Mouse (Mus musculus) limb, embryonic 15.5 days (tissue): ENCODE measurements around the gene Wif1. TPM values are rescaled to one million over a fixed set of nuclear protein-coding genes. Genes with fewer than 3 reads are reported as not detected.
A peak's percentile ranks its signal among the peaks of the same experiment; 100 is the strongest.

Experiments
- ATAC-seq: fragments of 200-750 bp; cut with Nextera tagmentation; 2 replicates; pipeline ENCODE4 v1.8.0; 2017; ENCODE audit warnings: low read depth, moderate TSS enrichment; ENCODE audit not compliant: insufficient number of reproducible peaks, low FRiP score, low TSS enrichment
- H3K27ac ChIP-seq: fragments of 300-500 bp; sonication (generic); 2 replicates; pipeline ENCODE4 v1.5.1; 2015; ENCODE audit warnings: moderate library complexity, mild to moderate bottlenecking, inconsistent platforms
- H3K27me3 ChIP-seq: fragments of 300-500 bp; sonication (generic); 2 replicates; pipeline ENCODE4 v1.6.1; 2015; ENCODE audit warnings: inconsistent platforms
- H3K36me3 ChIP-seq: fragments of 300-500 bp; sonication (generic); 2 replicates; pipeline ENCODE4 v1.6.1; 2015; ENCODE audit warnings: inconsistent platforms
- H3K4me1 ChIP-seq: fragments of 300-500 bp; sonication (generic); 2 replicates; pipeline ENCODE4 v1.6.1; 2015; ENCODE audit warnings: inconsistent platforms
- H3K4me2 ChIP-seq: fragments of 300-500 bp; sonication (generic); 2 replicates; pipeline ENCODE4 v1.6.1; 2015; ENCODE audit warnings: mild to moderate bottlenecking, inconsistent platforms
- H3K4me3 ChIP-seq: fragments of 300-500 bp; sonication (generic); 2 replicates; pipeline ENCODE4 v1.5.1; 2015; ENCODE audit warnings: mild to moderate bottlenecking, inconsistent platforms
- H3K9ac ChIP-seq: fragments of 300-500 bp; sonication (generic); 2 replicates; pipeline ENCODE4 v1.6.1; 2015; ENCODE audit warnings: inconsistent platforms
- H3K9me3 ChIP-seq: fragments of 300-500 bp; sonication (generic); 2 replicates; pipeline ENCODE4 v1.6.1; 2016; ENCODE audit warnings: inconsistent platforms
- WGBS: fragments of 180-500 bp; shearing (Covaris S2); methylation state at CpG from one replicate; pipeline ENCODE4 v1.1.7; 2015; 5-methylcytosine and 5-hydroxymethylcytosine counted together
- polyA plus RNA-seq: library from polyadenylated mRNA; unstranded; fragments of >200 nt; fragmentation: Nextera tagmentation; extraction: Ambion mirVana; gene quantifications from 2 replicates; pipeline ENCODE4 v1.2.1, GENCODE M21; 2015

The Wif1 gene
- polyA plus RNA-seq, 1 experiment from 2014 or later = 94.1 TPM

GRCm38 (mm10) chr10:121047440-121047839 lies 13.7 kb downstream of the Wif1 start:
- Histone ChIP-seq H3K27me3 (no peaks in the 10 kb centered on the region), H3K9ac (no peak overlapping the region), H3K27ac (no peak overlapping the region), H3K4me2 (no peak overlapping the region), H3K36me3 (no peaks in the 10 kb centered on the region), H3K9me3 (no peaks in the 10 kb centered on the region), H3K4me1 (no peaks in the 10 kb centered on the region), H3K4me3 (no peak overlapping the region)
- no peak for ATAC-seq
- WGBS = 70% methylated on average over 10 of the region's 10 CpGs

DNA sequence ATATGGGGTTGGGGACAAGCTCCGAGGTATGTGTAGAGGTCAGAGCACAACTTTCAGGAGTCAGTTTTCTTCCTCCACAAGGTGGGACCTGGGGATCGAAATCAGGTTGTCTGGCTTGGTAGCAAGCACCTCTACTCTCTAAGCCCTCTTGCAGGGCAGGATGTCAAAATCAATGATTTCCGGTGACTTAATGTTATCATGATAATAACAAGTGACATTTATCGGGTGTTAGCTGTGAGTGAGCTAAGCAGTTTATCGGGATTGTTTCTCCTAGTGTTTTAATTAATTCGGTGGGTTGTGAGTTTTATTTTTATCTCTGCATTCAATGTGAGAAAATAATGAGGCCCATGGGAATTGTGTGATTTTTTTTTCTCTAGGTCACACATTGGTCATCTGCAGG lies 18.3 kb downstream of the Wif1 start:
- Histone ChIP-seq H3K27ac (no peak overlapping the region), H3K27me3 (no peaks in the 10 kb centered on the region), H3K4me2 (no peak overlapping the region), H3K4me1 (peaks cover 14% of the 10 kb centered on the region), H3K4me3 (no peak overlapping the region), H3K9ac (no peak overlapping the region), H3K9me3 (no peaks in the 10 kb centered on the region), H3K36me3 (no peaks in the 10 kb centered on the region)
- no peak for ATAC-seq
- 78% methylated on average over 6 of the region's 6 CpGs for WGBS

DNA sequence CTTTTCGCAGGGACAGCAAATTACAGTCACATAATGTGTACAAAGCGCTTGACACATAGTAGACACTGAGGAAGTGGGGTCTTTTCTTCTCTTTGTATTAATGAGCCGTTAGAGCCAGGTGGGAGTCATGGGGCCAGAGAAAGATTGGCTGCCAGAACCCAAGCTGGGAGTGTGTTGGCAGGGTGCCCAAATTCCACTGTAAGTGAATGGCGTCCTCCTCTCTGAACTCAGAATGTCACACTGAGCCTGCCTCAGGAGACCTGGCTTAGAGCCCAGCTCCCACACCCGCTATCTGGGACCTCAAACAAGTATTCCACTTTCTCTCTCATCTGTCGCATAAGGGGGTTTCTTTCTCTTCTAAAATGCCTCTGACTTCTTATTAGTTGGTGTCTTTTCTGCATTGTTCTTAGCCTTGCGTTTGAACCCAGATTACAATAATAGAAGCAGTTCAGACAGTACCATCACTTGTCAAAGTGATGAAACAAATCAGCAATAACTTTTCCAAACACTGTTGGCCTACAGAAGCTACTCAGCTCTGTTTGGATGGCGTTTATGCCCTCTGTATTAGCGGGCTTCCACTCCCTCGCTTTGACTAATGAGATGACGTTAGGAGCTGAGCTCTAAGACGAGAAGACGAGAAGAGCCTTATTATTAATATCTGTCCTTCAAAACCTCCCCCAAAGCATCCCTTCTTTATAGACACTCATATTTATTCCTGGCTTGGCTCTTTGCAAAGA lies 21.9 kb downstream of the Wif1 start:
- WGBS = 13% methylated on average over 13 of the region's 13 CpGs
- Histone ChIP-seq H3K4me2 (peak overlapping the region; percentile 6), H3K9me3 (no peaks in the 10 kb centered on the region), H3K4me3 (no peak overlapping the region), H3K27me3 (no peaks in the 10 kb centered on the region), H3K36me3 (no peaks in the 10 kb centered on the region), H3K27ac (peak overlapping the region; percentile 69), H3K9ac (no peak overlapping the region), H3K4me1 (peaks cover 14% of the 10 kb centered on the region)
- peak; percentile 65; the same call in 1 of the 2 replicates for ATAC-seq

GRCm38 (mm10) chr10:121056823-121057222 lies 23.1 kb downstream of the Wif1 start:
- Histone ChIP-seq H3K9me3 (no peaks in the 10 kb centered on the region), H3K9ac (no peak overlapping the region), H3K4me2 (no peak overlapping the region), H3K36me3 (no peaks in the 10 kb centered on the region), H3K4me3 (no peak overlapping the region), H3K27ac (no peak overlapping the region), H3K4me1 (peaks cover 14% of the 10 kb centered on the region), H3K27me3 (no peaks in the 10 kb centered on the region)
- no peak for ATAC-seq
- 74% methylated on average over 6 of the region's 6 CpGs for WGBS

GRCm38 (mm10) chr10:121059043-121060003 lies 25.6 kb downstream of the Wif1 start:
- ATAC-seq = no peak
- WGBS = 70% methylated on average over 23 of the region's 23 CpGs
- peaks cover 14% of the 10 kb centered on the region for H3K4me1 ChIP-seq
- H3K36me3 ChIP-seq = no peaks in the 10 kb centered on the region
- H3K4me2 ChIP-seq = no peak overlapping the region
- H3K4me3 ChIP-seq = no peak overlapping the region
- no peaks in the 10 kb centered on the region for H3K9me3 ChIP-seq
- H3K27ac ChIP-seq = no peak overlapping the region
- no peaks in the 10 kb centered on the region for H3K27me3 ChIP-seq
- no peak overlapping the region for H3K9ac ChIP-seq

GRCm38 (mm10) chr10:121061336-121061835 lies 27.6 kb downstream of the Wif1 start:
- no peak for ATAC-seq
- 78% methylated on average over 5 of the region's 5 CpGs for WGBS
- Histone ChIP-seq H3K9ac (no peak overlapping the region), H3K27ac (no peak overlapping the region), H3K4me1 (peaks cover 4% of the 10 kb centered on the region; the same call in 1 of the 2 replicates), H3K27me3 (no peaks in the 10 kb centered on the region), H3K4me2 (no peak overlapping the region), H3K36me3 (no peaks in the 10 kb centered on the region), H3K4me3 (no peak overlapping the region), H3K9me3 (no peaks in the 10 kb centered on the region)

DNA sequence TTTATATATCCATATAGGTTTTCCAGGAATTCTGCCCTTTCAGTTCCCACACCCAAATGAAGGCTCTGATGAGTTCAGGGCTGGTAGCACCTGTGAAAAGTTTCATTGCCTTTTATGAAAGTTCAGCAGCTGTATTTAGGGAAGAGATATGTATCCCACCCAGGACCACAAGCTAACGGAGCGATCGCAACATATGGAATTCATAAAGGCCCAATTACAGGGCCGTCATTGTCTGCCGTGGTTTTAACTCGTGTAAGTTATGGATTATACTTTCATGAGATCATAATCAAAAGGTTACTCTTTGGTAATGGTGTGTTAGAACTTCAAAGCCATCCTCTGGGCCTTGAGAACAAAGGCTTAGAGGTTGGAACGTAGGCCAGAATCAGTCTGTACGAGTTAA lies 28.9 kb downstream of the Wif1 start:
- no peak overlapping the region for H3K4me2 ChIP-seq

DNA sequence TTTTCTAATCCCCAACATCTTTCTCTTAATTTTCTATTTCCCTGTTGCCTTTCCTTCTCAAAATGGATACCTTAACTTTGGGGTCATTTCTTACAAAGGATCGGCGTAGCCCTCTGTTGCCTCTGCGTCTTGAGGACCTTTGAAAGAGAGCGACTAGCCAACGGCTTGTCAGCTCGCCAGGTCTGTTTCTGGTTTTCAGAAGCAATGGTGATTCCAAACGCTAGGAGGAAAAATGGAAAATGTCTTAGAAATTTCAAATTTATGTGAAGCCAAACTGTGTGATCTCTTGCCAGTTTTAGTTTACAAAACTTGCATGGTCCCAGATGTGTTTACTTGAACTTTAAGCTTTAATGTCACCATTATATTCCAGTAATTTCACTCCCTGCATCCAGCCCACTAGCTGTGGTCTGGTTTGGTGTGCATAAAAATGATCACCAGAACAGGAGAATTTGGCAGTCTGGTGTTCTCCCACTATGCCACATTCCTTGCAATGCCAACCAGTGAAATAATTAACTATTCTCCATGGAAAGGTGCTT lies 33.7 kb downstream of the Wif1 start:
- H3K27me3 ChIP-seq = no peaks in the 10 kb centered on the region
- H3K9ac ChIP-seq = no peak overlapping the region
- H3K36me3 ChIP-seq = no peaks in the 10 kb centered on the region
- H3K27ac ChIP-seq = peak overlapping the region; percentile 54
- no peaks in the 10 kb centered on the region for H3K9me3 ChIP-seq
- peaks cover 6% of the 10 kb centered on the region; the same call in 1 of the 2 replicates for H3K4me1 ChIP-seq
- H3K4me2 ChIP-seq = no peak overlapping the region
- no peak overlapping the region for H3K4me3 ChIP-seq
- no peak for ATAC-seq
- 47% methylated on average over 7 of the region's 7 CpGs for WGBS

More for the DNA sequence above, 28.9 kb downstream of the Wif1 start:
- WGBS = 43% methylated on average over 8 of the region's 8 CpGs
- Histone ChIP-seq H3K27ac (no peak overlapping the region), H3K36me3 (no peaks in the 10 kb centered on the region), H3K4me3 (no peak overlapping the region), H3K27me3 (no peaks in the 10 kb centered on the region), H3K4me1 (peaks cover 3% of the 10 kb centered on the region; the same call in 1 of the 2 replicates), H3K9me3 (no peaks in the 10 kb centered on the region), H3K9ac (no peak overlapping the region)
- no peak for ATAC-seq

GRCm38 (mm10) chr10:121068003-121068402 lies 34.2 kb downstream of the Wif1 start:
- H3K27ac ChIP-seq = peak overlapping the region; percentile 34
- ATAC-seq = no peak
- 57% methylated on average over 1 of the region's 1 CpGs for WGBS

GRCm38 (mm10) chr10:121070742-121071141 lies 37.0 kb downstream of the Wif1 start:
- no peak for ATAC-seq
- no peaks in the 10 kb centered on the region for H3K9me3 ChIP-seq
- 57% methylated on average over 7 of the region's 7 CpGs for WGBS
- no peak overlapping the region for H3K27ac ChIP-seq
- no peak overlapping the region for H3K9ac ChIP-seq
- no peaks in the 10 kb centered on the region for H3K27me3 ChIP-seq
- no peaks in the 10 kb centered on the region for H3K36me3 ChIP-seq
- no peak overlapping the region for H3K4me2 ChIP-seq
- H3K4me1 ChIP-seq = peaks cover 10% of the 10 kb centered on the region; the same call in 1 of the 2 replicates
- no peak overlapping the region for H3K4me3 ChIP-seq

More at GRCm38 (mm10) chr10:121068003-121068402, 34.2 kb downstream of the Wif1 start:
- Histone ChIP-seq H3K9ac (no peak overlapping the region), H3K4me2 (no peak overlapping the region), H3K4me1 (peaks cover 6% of the 10 kb centered on the region; the same call in 1 of the 2 replicates), H3K36me3 (no peaks in the 10 kb centered on the region), H3K4me3 (no peak overlapping the region), H3K27me3 (no peaks in the 10 kb centered on the region), H3K9me3 (no peaks in the 10 kb centered on the region)

DNA sequence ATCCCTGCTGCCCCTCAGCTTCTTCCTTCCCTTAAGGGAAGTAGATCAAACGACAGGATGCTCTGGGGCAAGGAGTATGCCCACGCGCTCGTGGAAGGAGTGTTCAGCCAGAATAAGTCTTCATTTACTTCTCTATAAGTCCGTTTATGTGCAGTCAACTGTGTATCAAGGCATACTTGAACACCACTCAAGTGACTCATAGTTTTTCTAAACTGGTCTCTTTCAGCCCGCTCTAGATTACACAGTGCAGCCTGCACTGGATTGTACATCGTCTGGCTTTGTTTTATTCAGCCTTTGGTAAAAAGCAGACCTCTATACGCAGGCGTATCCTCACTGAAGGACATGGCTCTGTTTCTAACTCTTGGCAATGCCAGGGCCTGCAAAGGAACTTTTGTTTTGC lies 46.7 kb downstream of the Wif1 start:
- 74% methylated on average over 9 of the region's 9 CpGs for WGBS

More for the DNA sequence above, 46.7 kb downstream of the Wif1 start:
- Histone ChIP-seq H3K9me3 (no peaks in the 10 kb centered on the region), H3K27me3 (no peaks in the 10 kb centered on the region), H3K4me2 (no peak overlapping the region), H3K9ac (no peak overlapping the region), H3K4me3 (no peak overlapping the region), H3K4me1 (peaks cover 4% of the 10 kb centered on the region; the same call in 1 of the 2 replicates), H3K36me3 (no peaks in the 10 kb centered on the region), H3K27ac (no peak overlapping the region)
- ATAC-seq = no peak
